Mouse (Mus musculus): ENCODE measurements at regions not wholly inside any gene's neighbourhood (a gene's known extent, or its start where the extent isn't known, plus 50 kb on each side); places are given as distances from the start of the nearest gene placed in this dataset.

- TF ChIP-seq CTCF (IDR thresholded peaks at IDR 0.05; ENCODE audit: low read depth) (no peak), EP300 (optimal IDR thresholded peaks at IDR 0.05) (no peak)
Observed at GRCm38 (mm10) chr8:113916649-113917048, 68.1 kb upstream of the Adamts18 start.

All from stomach, postnatal 0 days (tissue).